Mouse (Mus musculus): ENCODE measurements around the gene Themis. TPM values are rescaled to one million over a fixed set of nuclear protein-coding genes. Genes with fewer than 3 reads are reported as not detected.

Gene Themis
- total and polyA plus RNA-seq, 3 experiments: 0.06 to 0.11 (median 0.08) TPM

- intact Hi-C loops (cut with DNase I): no loop called here
- TF ChIP-seq CTCF (IDR thresholded peaks at IDR 0.05): no peak
- TF ChIP-seq POLR2A (IDR thresholded peaks at IDR 0.05; ENCODE audit: insufficient read depth, low read depth, low read length): no peak
- TF ChIP-seq EP300 (IDR thresholded peaks at IDR 0.05; ENCODE audit: insufficient read depth, low read depth, low read length): no peak
- H3K4me3 ChIP-seq: no peak overlapping the region
- H3K9ac ChIP-seq (ENCODE audit: low read depth, low read length): no peak overlapping the region
- H3K27me3 ChIP-seq (ENCODE audit: control insufficient read depth, insufficient read depth, low read length): no peaks in the 10 kb centered on the region
- no peak for DNase-seq
- no peak overlapping the region for H3K27ac ChIP-seq
- no peaks in the 10 kb centered on the region for H3K79me2 ChIP-seq (replicated peaks; ENCODE audit: control insufficient read depth, insufficient read depth, low read length)
- H3K4me1 ChIP-seq (ENCODE audit: control insufficient read depth, insufficient read depth, low read length): no peaks in the 10 kb centered on the region
- 16% methylated on average over 1 of the region's 1 CpGs for WGBS
- H3K36me3 ChIP-seq (ENCODE audit: control insufficient read depth, insufficient read depth, low read length): no peaks in the 10 kb centered on the region
Observed at GRCm38 (mm10) chr10:28649900-28650160, 18.3 kb upstream of the Themis start.

- no peaks in the 10 kb centered on the region for H3K4me1 ChIP-seq (ENCODE audit: control insufficient read depth, insufficient read depth, low read length)
- no peak for TF ChIP-seq POLR2A (IDR thresholded peaks at IDR 0.05; ENCODE audit: insufficient read depth, low read depth, low read length)
- no peak for TF ChIP-seq EP300 (IDR thresholded peaks at IDR 0.05; ENCODE audit: insufficient read depth, low read depth, low read length)
- TF ChIP-seq CTCF (IDR thresholded peaks at IDR 0.05): no peak
- H3K4me3 ChIP-seq: no peak overlapping the region
- no peaks in the 10 kb centered on the region for H3K79me2 ChIP-seq (replicated peaks; ENCODE audit: control insufficient read depth, insufficient read depth, low read length)
- no peaks in the 10 kb centered on the region for H3K27me3 ChIP-seq (ENCODE audit: control insufficient read depth, insufficient read depth, low read length)
- H3K9ac ChIP-seq (ENCODE audit: low read depth, low read length): no peak overlapping the region
- intact Hi-C loops (cut with DNase I): no loop called here
- DNase-seq: no peak
- no peak overlapping the region for H3K27ac ChIP-seq
- H3K36me3 ChIP-seq (ENCODE audit: control insufficient read depth, insufficient read depth, low read length): no peaks in the 10 kb centered on the region
- WGBS: 50% methylated on average over 2 of the region's 2 CpGs
Observed at GRCm38 (mm10) chr10:28651910-28652309, 16.2 kb upstream of the Themis start.

- TF ChIP-seq POLR2A (IDR thresholded peaks at IDR 0.05; ENCODE audit: insufficient read depth, low read depth, low read length): no peak
- TF ChIP-seq CTCF (IDR thresholded peaks at IDR 0.05): no peak
- TF ChIP-seq EP300 (IDR thresholded peaks at IDR 0.05; ENCODE audit: insufficient read depth, low read depth, low read length): no peak
- H3K9ac ChIP-seq (ENCODE audit: low read depth, low read length): no peak overlapping the region
Observed at GRCm38 (mm10) chr10:28654733-28655132, 13.4 kb upstream of the Themis start.

GRCm38 (mm10) chr10:28665141-28665540 is 3.0 kb upstream of the Themis start:
- 70% methylated on average over 6 of the region's 6 CpGs for WGBS
- H3K79me2 ChIP-seq (replicated peaks; ENCODE audit: control insufficient read depth, insufficient read depth, low read length): no peaks in the 10 kb centered on the region
- DNase-seq: no peak
- TF ChIP-seq POLR2A (IDR thresholded peaks at IDR 0.05; ENCODE audit: insufficient read depth, low read depth, low read length) (no peak), CTCF (IDR thresholded peaks at IDR 0.05) (no peak), EP300 (IDR thresholded peaks at IDR 0.05; ENCODE audit: insufficient read depth, low read depth, low read length) (no peak)
- H3K27ac ChIP-seq: no peak overlapping the region
- intact Hi-C loops (cut with DNase I): no loop called here
- no peaks in the 10 kb centered on the region for H3K27me3 ChIP-seq (ENCODE audit: control insufficient read depth, insufficient read depth, low read length)
- no peaks in the 10 kb centered on the region for H3K4me1 ChIP-seq (ENCODE audit: control insufficient read depth, insufficient read depth, low read length)
- H3K36me3 ChIP-seq (ENCODE audit: control insufficient read depth, insufficient read depth, low read length): no peaks in the 10 kb centered on the region
- H3K9ac ChIP-seq (ENCODE audit: low read depth, low read length): no peak overlapping the region
- H3K4me3 ChIP-seq: no peak overlapping the region

More at GRCm38 (mm10) chr10:28654733-28655132, 13.4 kb upstream of the Themis start:
- no peaks in the 10 kb centered on the region for H3K4me1 ChIP-seq (ENCODE audit: control insufficient read depth, insufficient read depth, low read length)
- no peaks in the 10 kb centered on the region for H3K27me3 ChIP-seq (ENCODE audit: control insufficient read depth, insufficient read depth, low read length)
- no peak overlapping the region for H3K4me3 ChIP-seq
- intact Hi-C loops (cut with DNase I): no loop called here
- no peaks in the 10 kb centered on the region for H3K36me3 ChIP-seq (ENCODE audit: control insufficient read depth, insufficient read depth, low read length)
- no peak for DNase-seq
- H3K27ac ChIP-seq: no peak overlapping the region
- H3K79me2 ChIP-seq (replicated peaks; ENCODE audit: control insufficient read depth, insufficient read depth, low read length): no peaks in the 10 kb centered on the region

GRCm38 (mm10) chr10:28673931-28674330 is 5.8 kb downstream of the Themis start:
- DNase-seq: no peak
- TF ChIP-seq POLR2A (IDR thresholded peaks at IDR 0.05; ENCODE audit: insufficient read depth, low read depth, low read length) (no peak), CTCF (IDR thresholded peaks at IDR 0.05) (no peak), EP300 (IDR thresholded peaks at IDR 0.05; ENCODE audit: insufficient read depth, low read depth, low read length) (no peak)
- Histone ChIP-seq H3K4me3 (no peak overlapping the region), H3K27me3 (ENCODE audit: control insufficient read depth, insufficient read depth, low read length) (no peaks in the 10 kb centered on the region), H3K9ac (ENCODE audit: low read depth, low read length) (no peak overlapping the region), H3K4me1 (ENCODE audit: control insufficient read depth, insufficient read depth, low read length) (no peaks in the 10 kb centered on the region), H3K36me3 (ENCODE audit: control insufficient read depth, insufficient read depth, low read length) (no peaks in the 10 kb centered on the region), H3K27ac (no peak overlapping the region), H3K79me2 (replicated peaks; ENCODE audit: control insufficient read depth, insufficient read depth, low read length) (no peaks in the 10 kb centered on the region)
- intact Hi-C loops (cut with DNase I): no loop called here
- WGBS: 77% methylated on average over 3 of the region's 3 CpGs

GRCm38 (mm10) chr10:28675337-28675736 is 7.2 kb downstream of the Themis start:
- H3K9ac ChIP-seq (ENCODE audit: low read depth, low read length): no peak overlapping the region
- no peak overlapping the region for H3K27ac ChIP-seq
- H3K4me3 ChIP-seq: no peak overlapping the region
- no peaks in the 10 kb centered on the region for H3K27me3 ChIP-seq (ENCODE audit: control insufficient read depth, insufficient read depth, low read length)
- TF ChIP-seq CTCF (IDR thresholded peaks at IDR 0.05): no peak
- TF ChIP-seq EP300 (IDR thresholded peaks at IDR 0.05; ENCODE audit: insufficient read depth, low read depth, low read length): no peak
- no peak for TF ChIP-seq POLR2A (IDR thresholded peaks at IDR 0.05; ENCODE audit: insufficient read depth, low read depth, low read length)
- intact Hi-C loops (cut with DNase I): no loop called here
- H3K4me1 ChIP-seq (ENCODE audit: control insufficient read depth, insufficient read depth, low read length): no peaks in the 10 kb centered on the region
- no peaks in the 10 kb centered on the region for H3K36me3 ChIP-seq (ENCODE audit: control insufficient read depth, insufficient read depth, low read length)
- no peaks in the 10 kb centered on the region for H3K79me2 ChIP-seq (replicated peaks; ENCODE audit: control insufficient read depth, insufficient read depth, low read length)
- WGBS: 84% methylated on average over 2 of the region's 2 CpGs
- DNase-seq: no peak
